Mouse (Mus musculus) small intestine, adult 2 months (tissue): ENCODE measurements around the gene Prkcg.

Experiments
- CTCF ChIP-seq: fragments of 200-500 bp; IDR thresholded peaks from 2 replicates; pipeline ENCODE4 v1.5.1; 2012; ENCODE audit warnings: low read depth, mild to moderate bottlenecking, control low read depth, inconsistent platforms, low read length, moderate library complexity, mixed read lengths; ENCODE audit not compliant: insufficient replicate concordance, insufficient read length; ENCODE audit errors: extremely low read depth
- POLR2A ChIP-seq: fragments of 200-500 bp; IDR thresholded peaks from 2 replicates; pipeline ENCODE4 v1.6.1; 2012; ENCODE audit warnings: low read depth, mild to moderate bottlenecking, control low read depth, inconsistent platforms, low read length, moderate library complexity

GRCm38 (mm10) chr7:3308646-3309045 lies 19.7 kb downstream of the Prkcg start:
- no peak for TF ChIP-seq CTCF
- TF ChIP-seq POLR2A: no peak
